21 mouse cellular contexts compared by ENCODE assay signal in genomic region chr8:34466786-34467364, GRCm38 (mm10).
DNase-seq lines count a peak whose midpoint lies in the region; ATAC-seq and TF ChIP-seq lines count a peak whose summit lies in the region.
"Had no signal": no experiment of that assay in that cellular context is flagged by ENCODE, and none has a peak within 500 bp of the region (broad histone marks: within the 10 kb centered on the region; RNA-seq: fewer than 3 reads in every experiment).

No protein-coding gene starts in this region.

- no peaks in the 10 kb centered on the region for H3K36me3 ChIP-seq in midbrain, postnatal 0 days (ENCODE audit: insufficient read depth, low read length)
- no peaks in the 10 kb centered on the region for H3K36me3 ChIP-seq in midbrain, embryonic 15.5 days (replicated peaks)
- H3K36me3 ChIP-seq in intestine, postnatal 0 days (ENCODE audit: control insufficient read depth, insufficient read depth), result no peaks in the 10 kb centered on the region
- H3K36me3 ChIP-seq: embryonic facial prominence, embryonic 12.5 days; heart, embryonic 15.5 days; midbrain, embryonic 13.5 days had no signal

- H3K9ac ChIP-seq in midbrain, postnatal 0 days (replicated peaks; ENCODE audit: low read length, poor library complexity, severe bottlenecking), result no peak overlapping the region
- H3K9ac ChIP-seq in midbrain, embryonic 15.5 days, result no peak overlapping the region
- no peak overlapping the region for H3K9ac ChIP-seq in intestine, postnatal 0 days (ENCODE audit: low read depth, low read length)
- H3K9ac ChIP-seq: embryonic facial prominence, embryonic 12.5 days; heart, embryonic 15.5 days; midbrain, embryonic 13.5 days had no signal

- H3K27me3 ChIP-seq in midbrain, postnatal 0 days (ENCODE audit: insufficient read depth, low read length), result no peaks in the 10 kb centered on the region
- no peaks in the 10 kb centered on the region for H3K27me3 ChIP-seq in midbrain, embryonic 15.5 days (replicated peaks)
- H3K27me3 ChIP-seq in intestine, postnatal 0 days (replicated peaks; ENCODE audit: control insufficient read depth, insufficient read depth, low read length), result no peaks in the 10 kb centered on the region
- H3K27me3 ChIP-seq: embryonic facial prominence, embryonic 12.5 days; heart, embryonic 15.5 days had no signal

- 73% methylated on average over 5 of the region's 5 CpGs for WGBS in midbrain, postnatal 0 days
- WGBS in midbrain, embryonic 15.5 days, result 73% methylated on average over 5 of the region's 5 CpGs
- WGBS in intestine, postnatal 0 days, result 74% methylated on average over 5 of the region's 5 CpGs

- no peak for TF ChIP-seq CTCF in midbrain, postnatal 0 days (IDR thresholded peaks at IDR 0.05)
- TF ChIP-seq CTCF in intestine, postnatal 0 days (IDR thresholded peaks at IDR 0.05; ENCODE audit: low read depth), result no peak

- DNase-seq in cerebellum, postnatal 25 days, result peak; percentile 20 to 58
- DNase-seq in cerebellum, adult 9-10 months, result no peak
- DNase-seq in layer of hippocampus, adult 11-12 months (ENCODE audit: low spot score), result peak; percentile 24
- no peak for DNase-seq in layer of hippocampus, postnatal 10 days (ENCODE audit: low spot score in 2 of 2)
- peak; percentile 52 for DNase-seq in midbrain, postnatal 0 days (ENCODE audit: low spot score)
- DNase-seq: adrenal gland, adult 2 months; cerebellum, adult 11 months; gastrocnemius, postnatal 36 days; heart, postnatal 4 days; kidney, adult 11 months; liver; lung, postnatal 10 days; right cerebral cortex, postnatal 14 days; thymus, postnatal 4 days had no signal

- no peak overlapping the region for H3K4me3 ChIP-seq in midbrain, postnatal 0 days (ENCODE audit: low read depth, low read length)
- no peak overlapping the region for H3K4me3 ChIP-seq in midbrain, embryonic 15.5 days
- no peak overlapping the region for H3K4me3 ChIP-seq in intestine, postnatal 0 days (ENCODE audit: low read depth, low read length)
- H3K4me3 ChIP-seq: embryonic facial prominence, embryonic 12.5 days; heart, embryonic 15.5 days; midbrain, embryonic 13.5 days; myocyte had no signal

- ATAC-seq in midbrain, postnatal 0 days (ENCODE audit: low FRiP score), result no peak
- ATAC-seq in midbrain, embryonic 15.5 days (replicated peaks), result no peak
- ATAC-seq in intestine, postnatal 0 days, result no peak
- ATAC-seq: hindbrain, embryonic 16.5 days; midbrain, embryonic 13.5 days had no signal

- H3K9me3 ChIP-seq in midbrain, postnatal 0 days (ENCODE audit: low read length), result no peaks in the 10 kb centered on the region
- H3K9me3 ChIP-seq in midbrain, embryonic 15.5 days, result no peaks in the 10 kb centered on the region
- H3K9me3 ChIP-seq in intestine, postnatal 0 days (ENCODE audit: control insufficient read depth), result no peaks in the 10 kb centered on the region
- H3K9me3 ChIP-seq: embryonic facial prominence, embryonic 12.5 days; heart, embryonic 15.5 days had no signal

- no peak overlapping the region for H3K4me2 ChIP-seq in midbrain, postnatal 0 days (ENCODE audit: low read depth, low read length, poor library complexity, severe bottlenecking)
- no peak overlapping the region for H3K4me2 ChIP-seq in midbrain, embryonic 15.5 days
- H3K4me2 ChIP-seq in intestine, postnatal 0 days (replicated peaks; ENCODE audit: low read depth), result no peak overlapping the region
- H3K4me2 ChIP-seq: embryonic facial prominence, embryonic 12.5 days; heart, embryonic 15.5 days; midbrain, embryonic 13.5 days had no signal

- 0 out of 2 replicates have a peak, but pooled peaks cover 2% of the 10 kb centered on the region for H3K4me1 ChIP-seq in midbrain, postnatal 0 days (ENCODE audit: insufficient read depth, low read length)
- H3K4me1 ChIP-seq in midbrain, embryonic 15.5 days, result no peaks in the 10 kb centered on the region
- no peaks in the 10 kb centered on the region for H3K4me1 ChIP-seq in intestine, postnatal 0 days (replicated peaks; ENCODE audit: control insufficient read depth, insufficient read depth, low read length)
- H3K4me1 ChIP-seq: embryonic facial prominence, embryonic 12.5 days had no signal

- no peak overlapping the region for H3K27ac ChIP-seq in midbrain, postnatal 0 days (ENCODE audit: low read depth, low read length)
- no peak overlapping the region for H3K27ac ChIP-seq in midbrain, embryonic 15.5 days
- H3K27ac ChIP-seq in intestine, postnatal 0 days (ENCODE audit: low read depth, low read length), result no peak overlapping the region
- H3K27ac ChIP-seq: embryonic facial prominence, embryonic 12.5 days; heart, embryonic 15.5 days; midbrain, embryonic 13.5 days had no signal

Comparison
In these comparisons a context has a peak if more than half of its experiments do, and no peak if none do; other contexts are left out.
1. DNase-seq: peak in cerebellum, postnatal 25 days (2 of 2), layer of hippocampus, adult 11-12 months (single experiment) and midbrain, postnatal 0 days (single experiment); none in cerebellum, adult 9-10 months (single experiment) and layer of hippocampus, postnatal 10 days (0 of 2).